Mouse (Mus musculus) cortical plate, adult 2 months (tissue): ENCODE results near the gene Igfbp7.

Experiments used
- CTCF ChIP-seq: fragments of 200-500 bp; IDR thresholded peaks from 2 replicates; pipeline ENCODE4 v1.5.1; 2011; ENCODE audit warnings: mild to moderate bottlenecking, control low read depth, low read length; ENCODE audit not compliant: insufficient read depth; ENCODE audit errors: extremely low read depth
- POLR2A ChIP-seq: fragments of 200-500 bp; IDR thresholded peaks from 2 replicates; pipeline ENCODE4 v1.6.1; 2011; ENCODE audit warnings: mild to moderate bottlenecking, low read length, control low read depth; ENCODE audit not compliant: insufficient read depth; ENCODE audit errors: extremely low read depth

- TF ChIP-seq CTCF (no peak), POLR2A (no peak)
Measured at GRCm38 (mm10) chr5:77385900-77386595, 21.8 kb downstream of the Igfbp7 start.
